Mouse (Mus musculus) adrenal gland, adult 18-20 months (tissue): ENCODE results near the gene Immp1l. TPM values are rescaled to one million over a fixed set of nuclear protein-coding genes. Genes with fewer than 3 reads are reported as not detected.

Experiments used
- DNase-seq, 2 experiments: peaks; one replicate each; pipeline ENCODE4 v3.0.0; 2021 to 2022; ENCODE audit warnings: low spot score in 2 of 2
- long read RNA-seq, 2 experiments: library from polyadenylated mRNA; stranded (forward); transcript quantifications; one replicate each; pipeline ENCODE4 v2.0.0; 2021
- total RNA-seq, 2 experiments: library from RNA; stranded (reverse); gene quantifications; 1 replicate in 1 of 2; 2 replicates in 1 of 2; pipeline ENCODE4 v1.2.3; 2021

The Immp1l gene
- total RNA-seq, result 10 to 100 TPM; 44.3 to 56.3 TPM
- long read RNA-seq, experiment 1, transcript Immp1l-201 (7 exons, 955 nt), result major isoform, 11 of 11 reads
- long read RNA-seq, experiment 1, partial matches to known transcripts, result 0 of 11 reads
- long read RNA-seq, experiment 1, other reads (novel, unspliced or antisense), result 0 of 11 reads
- long read RNA-seq, experiment 2, transcript Immp1l-201 (7 exons, 955 nt), result major isoform, 65 of 71 reads
- long read RNA-seq, experiment 2, partial matches to known transcripts, result 0 of 71 reads
- long read RNA-seq, experiment 2, other reads (novel, unspliced or antisense), result 6 of 71 reads

- DNase-seq, result peak; percentile 92
These were observed at the start of gene Immp1l, which contains the start of gene Elp4 for GRCm38 (mm10) chr2:105903896-105904756. Gene Immp1l, plus strand, starts transcription at chr2:105904638. Gene Elp4, minus strand, starts transcription at chr2:105904564.

- DNase-seq, result no peak
These were observed 49.7 kb upstream of the Immp1l start for GRCm38 (mm10) chr2:105854740-105855139.

GRCm38 (mm10) chr2:105873403-105873802 lies 31.0 kb upstream of the Immp1l start:
- DNase-seq, result no peak

- DNase-seq, result no peak
These were observed 13.6 kb upstream of the Immp1l start for GRCm38 (mm10) chr2:105890816-105891215.

GRCm38 (mm10) chr2:105904757-105905146 lies 314 bp downstream of the Immp1l start:
- no peak for DNase-seq

GRCm38 (mm10) chr2:105908351-105908750 lies 3.9 kb downstream of the Immp1l start:
- no peak for DNase-seq

GRCm38 (mm10) chr2:105910611-105911010 lies 6.2 kb downstream of the Immp1l start:
- DNase-seq, result no peak

GRCm38 (mm10) chr2:105913655-105914366 lies 9.4 kb downstream of the Immp1l start:
- DNase-seq, result no peak

GRCm38 (mm10) chr2:105916671-105917070 lies 12.2 kb downstream of the Immp1l start:
- DNase-seq, result no peak

- DNase-seq, result no peak
These were observed 13.3 kb downstream of the Immp1l start for GRCm38 (mm10) chr2:105917623-105918346.

GRCm38 (mm10) chr2:105950131-105950530 lies 45.7 kb downstream of the Immp1l start:
- DNase-seq, result no peak

- no peak for DNase-seq
These were observed 47.0 kb downstream of the Immp1l start for GRCm38 (mm10) chr2:105951350-105951940.

- no peak for DNase-seq
These were observed 49.4 kb downstream of the Immp1l start for GRCm38 (mm10) chr2:105953862-105954261.

GRCm38 (mm10) chr2:105963447-105963846 lies 59.0 kb downstream of the Immp1l start:
- no peak for DNase-seq

GRCm38 (mm10) chr2:105973941-105974340 lies 69.5 kb downstream of the Immp1l start:
- DNase-seq, result no peak

- DNase-seq, result no peak
These were observed 73.6 kb downstream of the Immp1l start for GRCm38 (mm10) chr2:105978065-105978464.

- DNase-seq, result no peak
These were observed 80.8 kb downstream of the Immp1l start for GRCm38 (mm10) chr2:105985206-105985605.

GRCm38 (mm10) chr2:105987131-105987530 lies 82.7 kb downstream of the Immp1l start:
- no peak for DNase-seq

GRCm38 (mm10) chr2:105987999-105988398 lies 83.6 kb downstream of the Immp1l start:
- no peak for DNase-seq
